Mouse (Mus musculus): Measurements from ENCODE around the gene Inpp4a. TPM values are rescaled to one million over a fixed set of nuclear protein-coding genes. Genes with fewer than 3 reads are reported as not detected.

Inpp4a gene
- total and polyA plus RNA-seq, 3 experiments: 1.5 to 7.0 (median 4.0) TPM

- no peak for TF ChIP-seq KAT2A (IDR thresholded peaks at IDR 0.05; ENCODE audit: insufficient replicate concordance, low read length)
- H3K9me3 ChIP-seq (replicated peaks; ENCODE audit: low read length): no peaks in the 10 kb centered on the region
- no peak overlapping the region for H3K4me2 ChIP-seq (ENCODE audit: insufficient read depth, low read depth, poor library complexity, severe bottlenecking)
- H3K27ac ChIP-seq (ENCODE audit: insufficient read depth, low read depth): no peak overlapping the region
- no peaks in the 10 kb centered on the region for H3K27me3 ChIP-seq (replicated peaks)
- no peak overlapping the region for H3K9ac ChIP-seq (ENCODE audit: insufficient read depth, low read depth)
- H3K4me3 ChIP-seq (replicated peaks in 1 of 3; ENCODE audit: low read depth in 2 of 3, low read length in 2 of 3, poor library complexity in 1 of 3): no peak overlapping the region
- dilution Hi-C loops (cut with MboI; ENCODE audit: extremely low pct_ligation_motif_present, extremely low pct_unique_long_range_greater_than_20kb, low sequenced_read_pairs): no loop called here
- DNase-seq (ENCODE audit: extremely low read depth): no peak
- peaks cover 22 to 77% of the 10 kb centered on the region in 2 experiments for H3K36me3 ChIP-seq (replicated peaks in 1 of 2; ENCODE audit: control insufficient read depth in 1 of 2, insufficient read depth in 1 of 2, low read length in 1 of 2)
- H3K4me1 ChIP-seq (ENCODE audit: control insufficient read depth in 1 of 2, insufficient read depth in 2 of 2): no peaks in the 10 kb centered on the region
- in situ Hi-C loops (cut with MboI; ENCODE audit: low pct_ligation_motif_present, low pct_unique_long_range_greater_than_20kb, low sequenced_read_pairs): no loop called here
- H3K79me2 ChIP-seq (replicated peaks; ENCODE audit: control insufficient read depth, extremely low read depth, insufficient read depth, poor library complexity, severe bottlenecking): no peaks in the 10 kb centered on the region
These were observed 93.5 kb downstream of the Inpp4a start for GRCm38 (mm10) chr1:37393174-37393573.

- Histone ChIP-seq H3K27ac (ENCODE audit: insufficient read depth, low read depth) (no peak overlapping the region), H3K79me2 (replicated peaks; ENCODE audit: control insufficient read depth, extremely low read depth, insufficient read depth, poor library complexity, severe bottlenecking) (no peaks in the 10 kb centered on the region), H3K36me3 (replicated peaks in 1 of 2; ENCODE audit: control insufficient read depth in 1 of 2, insufficient read depth in 1 of 2, low read length in 1 of 2) (peaks cover 14 to 74% of the 10 kb centered on the region in 2 experiments), H3K4me3 (replicated peaks in 1 of 3; ENCODE audit: low read depth in 2 of 3, low read length in 2 of 3, poor library complexity in 1 of 3) (no peak overlapping the region), H3K4me2 (ENCODE audit: insufficient read depth, low read depth, poor library complexity, severe bottlenecking) (no peak overlapping the region), H3K9ac (ENCODE audit: insufficient read depth, low read depth) (no peak overlapping the region), H3K27me3 (replicated peaks) (no peaks in the 10 kb centered on the region), H3K4me1 (ENCODE audit: control insufficient read depth in 1 of 2, insufficient read depth in 2 of 2) (peaks cover 0 to 4% of the 10 kb centered on the region in 2 experiments; a peak in 1 of 4 replicates), H3K9me3 (replicated peaks; ENCODE audit: low read length) (no peaks in the 10 kb centered on the region)
- DNase-seq (ENCODE audit: extremely low read depth): no peak
- in situ Hi-C loops (cut with MboI; ENCODE audit: low pct_ligation_motif_present, low pct_unique_long_range_greater_than_20kb, low sequenced_read_pairs) (no loop called here), dilution Hi-C loops (cut with MboI; ENCODE audit: extremely low pct_ligation_motif_present, extremely low pct_unique_long_range_greater_than_20kb, low sequenced_read_pairs) (no loop called here)
- TF ChIP-seq RAD21 (IDR thresholded peaks at IDR 0.05; ENCODE audit: low read depth, low read length) (no peak), SMC3 (IDR thresholded peaks at IDR 0.05; ENCODE audit: low read depth, low read length) (no peak), CHD2 (IDR thresholded peaks at IDR 0.05; ENCODE audit: low read length) (no peak), TCF12 (IDR thresholded peaks at IDR 0.05; ENCODE audit: low read depth, low read length) (no peak), ETS1 (conservative IDR thresholded peaks at IDR 0.05; ENCODE audit: low read depth, low read length) (no peak), SIN3A (IDR thresholded peaks at IDR 0.05; ENCODE audit: low read length) (no peak), PAX5 (IDR thresholded peaks at IDR 0.05; ENCODE audit: low read length) (no peak), MAX (IDR thresholded peaks at IDR 0.05; ENCODE audit: low read length) (no peak), GABPA (IDR thresholded peaks at IDR 0.05; ENCODE audit: insufficient replicate concordance, low read depth, low read length) (no peak), POLR2A (IDR thresholded peaks at IDR 0.05; ENCODE audit: low read depth, low read length) (no peak), NRF1 (IDR thresholded peaks at IDR 0.05; ENCODE audit: low read depth, low read length) (no peak)
These were observed 96.8 kb downstream of the Inpp4a start for GRCm38 (mm10) chr1:37396481-37396880.

- Histone ChIP-seq H3K79me2 (replicated peaks; ENCODE audit: control insufficient read depth, extremely low read depth, insufficient read depth, poor library complexity, severe bottlenecking) (no peaks in the 10 kb centered on the region), H3K4me3 (replicated peaks in 1 of 3; ENCODE audit: low read depth in 2 of 3, low read length in 2 of 3, poor library complexity in 1 of 3) (no peak overlapping the region), H3K4me2 (ENCODE audit: insufficient read depth, low read depth, poor library complexity, severe bottlenecking) (no peak overlapping the region), H3K4me1 (ENCODE audit: control insufficient read depth in 1 of 2, insufficient read depth in 2 of 2) (peaks cover 4 to 13% of the 10 kb centered on the region in 2 experiments; a peak in 3 of 4 replicates), H3K9me3 (replicated peaks; ENCODE audit: low read length) (no peaks in the 10 kb centered on the region), H3K27me3 (replicated peaks) (no peaks in the 10 kb centered on the region), H3K36me3 (replicated peaks in 1 of 2; ENCODE audit: control insufficient read depth in 1 of 2, insufficient read depth in 1 of 2, low read length in 1 of 2) (peaks cover 14 to 68% of the 10 kb centered on the region in 2 experiments), H3K27ac (ENCODE audit: insufficient read depth, low read depth) (no peak overlapping the region), H3K9ac (ENCODE audit: insufficient read depth, low read depth) (no peak overlapping the region)
- in situ Hi-C loops (cut with MboI; ENCODE audit: low pct_ligation_motif_present, low pct_unique_long_range_greater_than_20kb, low sequenced_read_pairs): no loop called here
- TF ChIP-seq EP300 (IDR thresholded peaks at IDR 0.05; ENCODE audit: low read length) (no peak), MYC (IDR thresholded peaks at IDR 0.05; ENCODE audit: low read depth, low read length) (no peak), TBP (conservative IDR thresholded peaks at IDR 0.05; ENCODE audit: low read depth, low read length) (no peak), MAZ (IDR thresholded peaks at IDR 0.05; ENCODE audit: low read depth, low read length) (no peak), JUND (conservative IDR thresholded peaks at IDR 0.05; ENCODE audit: low read depth, low read length) (no peak), HCFC1 (IDR thresholded peaks at IDR 0.05; ENCODE audit: low read depth, low read length) (no peak), MEF2A (IDR thresholded peaks at IDR 0.05; ENCODE audit: borderline replicate concordance, low read depth, low read length) (no peak), ZMIZ1 (IDR thresholded peaks at IDR 0.05; ENCODE audit: low read depth, low read length) (no peak), CTCF (conservative IDR thresholded peaks at IDR 0.05 in 1 of 2, IDR thresholded peaks at IDR 0.05 in 1 of 2; ENCODE audit: low read depth in 2 of 2, low read length in 2 of 2) (no peak), ZNF384 (IDR thresholded peaks at IDR 0.05; ENCODE audit: low read depth, low read length) (no peak), SIN3A (IDR thresholded peaks at IDR 0.05; ENCODE audit: low read length) (no peak), NRF1 (IDR thresholded peaks at IDR 0.05; ENCODE audit: low read depth, low read length) (no peak), USF2 (conservative IDR thresholded peaks at IDR 0.05; ENCODE audit: low read depth, low read length) (no peak), RCOR1 (conservative IDR thresholded peaks at IDR 0.05; ENCODE audit: low read depth, low read length) (no peak), NELFE (IDR thresholded peaks at IDR 0.05; ENCODE audit: low read depth, low read length) (no peak), POLR2A (IDR thresholded peaks at IDR 0.05; ENCODE audit: low read depth, low read length) (no peak), RAD21 (IDR thresholded peaks at IDR 0.05; ENCODE audit: low read depth, low read length) (no peak), ZKSCAN1 (IDR thresholded peaks at IDR 0.05; ENCODE audit: borderline replicate concordance, low read depth, low read length) (no peak)
- DNase-seq (ENCODE audit: extremely low read depth): no peak
- dilution Hi-C loops (cut with MboI; ENCODE audit: extremely low pct_ligation_motif_present, extremely low pct_unique_long_range_greater_than_20kb, low sequenced_read_pairs): no loop called here
These were observed 99.3 kb downstream of the Inpp4a start for GRCm38 (mm10) chr1:37398961-37399360.
